10 mouse cellular contexts compared by ENCODE assay signal in genomic region chr4:55006024-55006423, GRCm38 (mm10).
DNase-seq lines count a peak whose midpoint lies in the region; ATAC-seq and TF ChIP-seq lines count a peak whose summit lies in the region.
"Had no signal": no experiment of that assay in that cellular context is flagged by ENCODE, and none has a peak within 500 bp of the region (broad histone marks: within the 10 kb centered on the region; RNA-seq: fewer than 3 reads in every experiment).

No protein-coding gene starts in this region.

- no peak for ATAC-seq in embryonic facial prominence, embryonic 12.5 days (ENCODE audit: insufficient number of reproducible peaks, insufficient read depth, low FRiP score, low TSS enrichment)
- no peak for ATAC-seq in hindbrain, embryonic 11.5 days (ENCODE audit: low FRiP score)
- ATAC-seq in midbrain, embryonic 15.5 days (replicated peaks): no peak
- ATAC-seq in granulocyte monocyte progenitor cell, adult 5-6 weeks (replicated peaks; ENCODE audit: poor library complexity, severe bottlenecking): no peak

- H3K36me3 ChIP-seq in kidney, adult 2 months (ENCODE audit: control insufficient read depth, insufficient read depth, low read length): no peaks in the 10 kb centered on the region
- peaks cover 42% of the 10 kb centered on the region for H3K36me3 ChIP-seq in embryonic facial prominence, embryonic 12.5 days
- H3K36me3 ChIP-seq in hindbrain, embryonic 11.5 days (ENCODE audit: control insufficient read depth, insufficient read depth, low read length): peaks cover 27% of the 10 kb centered on the region
- H3K36me3 ChIP-seq in midbrain, embryonic 15.5 days (replicated peaks): peaks cover 33% of the 10 kb centered on the region
- H3K36me3 ChIP-seq: G1E; liver, embryonic 13.5 days had no signal

- no peaks in the 10 kb centered on the region for H3K9me3 ChIP-seq in embryonic facial prominence, embryonic 12.5 days
- no peaks in the 10 kb centered on the region for H3K9me3 ChIP-seq in hindbrain, embryonic 11.5 days (ENCODE audit: control insufficient read depth, low read length)
- no peaks in the 10 kb centered on the region for H3K9me3 ChIP-seq in midbrain, embryonic 15.5 days

- H3K27ac ChIP-seq in kidney, adult 2 months (ENCODE audit: insufficient read depth, low read depth, low read length): peak overlapping the region; percentile 92
- peak overlapping the region; percentile 87 for H3K27ac ChIP-seq in embryonic facial prominence, embryonic 12.5 days
- peak overlapping the region; percentile 88 for H3K27ac ChIP-seq in hindbrain, embryonic 11.5 days (ENCODE audit: low read depth, low read length)
- H3K27ac ChIP-seq in midbrain, embryonic 15.5 days: peak overlapping the region; percentile 85
- H3K27ac ChIP-seq: liver, embryonic 13.5 days had no signal

- H3K9ac ChIP-seq in embryonic facial prominence, embryonic 12.5 days: no peak overlapping the region
- H3K9ac ChIP-seq in hindbrain, embryonic 11.5 days (ENCODE audit: low read depth, low read length): no peak overlapping the region
- H3K9ac ChIP-seq in midbrain, embryonic 15.5 days: no peak overlapping the region
- H3K9ac ChIP-seq: liver, embryonic 13.5 days had no signal

- WGBS in kidney, adult 2 months: 48% methylated on average over 1 of the region's 1 CpGs
- WGBS in embryonic facial prominence, embryonic 12.5 days: 50% methylated on average over 1 of the region's 1 CpGs
- 34% methylated on average over 1 of the region's 1 CpGs for whole genome bisulfite sequencing in hindbrain, embryonic 11.5 days
- 28% methylated on average over 1 of the region's 1 CpGs for WGBS in midbrain, embryonic 15.5 days

- H3K4me1 ChIP-seq in kidney, adult 2 months (ENCODE audit: control insufficient read depth, insufficient read depth, low read length): peaks cover 26% of the 10 kb centered on the region
- H3K4me1 ChIP-seq in embryonic facial prominence, embryonic 12.5 days: peaks cover 25% of the 10 kb centered on the region
- peaks cover 6% of the 10 kb centered on the region for H3K4me1 ChIP-seq in hindbrain, embryonic 11.5 days (replicated peaks; ENCODE audit: control insufficient read depth, insufficient read depth, low read length)
- H3K4me1 ChIP-seq in midbrain, embryonic 15.5 days: peaks cover 28% of the 10 kb centered on the region

- no peak overlapping the region for H3K4me3 ChIP-seq in kidney, adult 2 months (ENCODE audit: insufficient read depth, low read depth, low read length)
- no peak overlapping the region for H3K4me3 ChIP-seq in embryonic facial prominence, embryonic 12.5 days
- H3K4me3 ChIP-seq in hindbrain, embryonic 11.5 days (ENCODE audit: low read depth, low read length): no peak overlapping the region
- no peak overlapping the region for H3K4me3 ChIP-seq in midbrain, embryonic 15.5 days
- H3K4me3 ChIP-seq: liver, embryonic 13.5 days had no signal

- no peak overlapping the region for H3K4me2 ChIP-seq in embryonic facial prominence, embryonic 12.5 days (replicated peaks)
- H3K4me2 ChIP-seq in hindbrain, embryonic 11.5 days (replicated peaks; ENCODE audit: low read depth, low read length): no peak overlapping the region
- peak overlapping the region; percentile 33 for H3K4me2 ChIP-seq in midbrain, embryonic 15.5 days

- no peaks in the 10 kb centered on the region for H3K27me3 ChIP-seq in kidney, adult 2 months (replicated peaks; ENCODE audit: control insufficient read depth, insufficient read depth, low read length)
- H3K27me3 ChIP-seq in embryonic facial prominence, embryonic 12.5 days: no peaks in the 10 kb centered on the region
- no peaks in the 10 kb centered on the region for H3K27me3 ChIP-seq in hindbrain, embryonic 11.5 days (ENCODE audit: control insufficient read depth, insufficient read depth, low read length)
- H3K27me3 ChIP-seq in midbrain, embryonic 15.5 days (replicated peaks): no peaks in the 10 kb centered on the region
- H3K27me3 ChIP-seq: liver, embryonic 13.5 days had no signal

- TF ChIP-seq CTCF in kidney, adult 2 months (conservative IDR thresholded peaks at IDR 0.05; ENCODE audit: insufficient read depth, insufficient read length, low read depth, low read length): no peak

- TF ChIP-seq POLR2A in kidney, adult 2 months (IDR thresholded peaks at IDR 0.05; ENCODE audit: low read depth, low read length): no peak

- peak; percentile 50 for DNase-seq in kidney, adult 2 months
- no peak for DNase-seq in kidney, postnatal 4 days
- DNase-seq in hindbrain, embryonic 11.5 days (ENCODE audit: low spot score): no peak
- no peak for DNase-seq in left cerebral cortex, adult 8-10 months (ENCODE audit: low spot score in 2 of 2)
- no peak for DNase-seq in gastrocnemius, postnatal 4 days (ENCODE audit: low spot score in 2 of 2)
- DNase-seq: liver, embryonic 13.5 days had no signal
